Mouse (Mus musculus): ENCODE measurements around the gene Ear6. TPM values are rescaled to one million over a fixed set of nuclear protein-coding genes. Genes with fewer than 3 reads are reported as not detected.
"Not testable (repeated sequence)": the region's sequence is repeated elsewhere in the genome, so short reads cannot be mapped to it uniquely, and the experiment has no call there.

The Ear6 gene
- total RNA-seq (2021) = not detected
- long read RNA-seq, experiment 1 = 0 reads
- long read RNA-seq, experiment 2 = 0 reads

DNA sequence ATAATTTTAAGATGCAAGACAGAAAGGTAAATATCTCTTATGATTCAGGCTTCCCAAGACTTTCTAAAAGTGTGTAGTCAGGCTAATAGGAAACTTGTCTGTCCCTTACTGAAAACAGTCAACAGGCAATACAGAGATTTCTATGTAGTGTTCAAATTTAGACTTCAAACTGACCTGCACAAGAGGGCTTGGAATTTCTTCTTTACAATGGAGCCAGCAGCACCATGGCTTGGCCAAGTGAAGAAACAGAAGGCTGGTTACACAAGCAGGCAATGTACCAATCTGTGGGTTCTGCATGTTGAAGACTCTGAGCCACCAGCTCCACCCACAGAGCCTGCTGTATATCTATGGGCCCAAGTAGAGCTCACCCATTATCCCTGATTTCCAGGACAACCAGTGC, at the start of gene Ear6:
Gene Ear6, plus strand, starts transcription at position 301 of the 400 bp plus-strand sequence.
- intact Hi-C loops (cut with DNase I) = no loop called here
- DNase-seq = no peak

DNA sequence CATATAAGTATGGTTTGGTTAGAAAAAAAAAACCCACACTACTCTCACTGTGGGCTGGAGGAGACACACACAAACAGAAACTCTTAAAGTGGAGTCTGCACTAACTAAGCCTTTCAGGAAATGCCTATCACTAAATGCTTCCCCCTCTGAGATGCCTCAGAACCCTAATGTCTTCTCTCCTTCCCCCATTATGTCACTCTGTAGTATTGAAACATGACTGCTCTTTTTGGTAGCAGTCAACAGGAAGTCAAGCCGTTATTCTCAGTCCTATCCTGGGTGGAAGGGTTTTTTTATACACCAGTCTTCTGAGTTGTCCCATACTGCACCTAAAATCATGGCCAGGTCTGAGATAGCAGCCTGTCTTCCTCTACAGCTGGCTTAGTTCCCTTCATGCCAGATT, 26.9 kb upstream of the Ear6 start:
- intact Hi-C loops (cut with DNase I) = loop anchor here (10.0 kb wide), 1 partner anchor 52 kb away; the partner anchor contains the start of gene Ang4
- DNase-seq = no peak

DNA sequence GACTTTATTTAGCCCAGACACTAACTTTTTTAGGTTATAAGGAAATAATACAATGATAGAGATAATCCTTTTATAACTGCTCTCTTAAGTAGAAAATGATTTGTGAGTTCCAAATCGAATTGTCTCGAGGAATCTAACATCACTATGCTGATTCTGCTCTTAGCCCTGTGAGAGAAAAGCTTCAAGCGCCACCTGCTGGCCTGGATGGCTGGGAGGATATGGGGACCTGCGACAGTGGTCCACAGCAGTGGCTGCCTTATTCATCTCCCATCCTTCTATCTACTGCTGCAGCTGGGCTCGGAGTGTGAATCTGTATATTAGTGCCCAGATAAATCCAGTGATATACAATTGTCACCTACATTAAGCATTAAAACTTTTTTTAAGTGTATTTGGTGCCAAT, 25.7 kb upstream of the Ear6 start:
- intact Hi-C loops (cut with DNase I) = loop anchor here (10.0 kb wide), 1 partner anchor 53 kb away; the partner anchor contains the start of gene Ang4
- DNase-seq = not testable (repeated sequence)

DNA sequence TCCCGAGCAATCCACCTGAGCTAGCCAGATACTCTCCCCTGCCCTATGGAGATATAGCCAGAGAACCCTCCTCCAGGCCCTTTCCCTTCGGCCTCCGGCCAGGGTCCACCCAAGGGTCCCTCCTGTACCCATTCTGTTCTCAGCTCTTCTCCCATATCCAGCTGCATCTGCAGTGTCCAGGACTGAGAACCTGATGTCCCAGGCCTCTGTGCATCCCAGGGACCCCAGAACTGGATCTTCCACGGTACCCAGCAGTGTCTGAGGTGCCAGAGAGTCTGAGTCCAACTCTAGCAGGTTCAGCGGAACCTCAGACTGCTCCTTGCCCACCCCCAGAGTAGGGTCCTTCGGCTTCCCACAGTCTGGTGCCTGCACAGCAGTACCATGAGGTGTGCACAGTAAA, 24.3 kb upstream of the Ear6 start:
- no peak for DNase-seq
- intact Hi-C loops (cut with DNase I) = loop anchor here (10.0 kb wide), 1 partner anchor 54 kb away; the partner anchor contains the start of gene Ang4

DNA sequence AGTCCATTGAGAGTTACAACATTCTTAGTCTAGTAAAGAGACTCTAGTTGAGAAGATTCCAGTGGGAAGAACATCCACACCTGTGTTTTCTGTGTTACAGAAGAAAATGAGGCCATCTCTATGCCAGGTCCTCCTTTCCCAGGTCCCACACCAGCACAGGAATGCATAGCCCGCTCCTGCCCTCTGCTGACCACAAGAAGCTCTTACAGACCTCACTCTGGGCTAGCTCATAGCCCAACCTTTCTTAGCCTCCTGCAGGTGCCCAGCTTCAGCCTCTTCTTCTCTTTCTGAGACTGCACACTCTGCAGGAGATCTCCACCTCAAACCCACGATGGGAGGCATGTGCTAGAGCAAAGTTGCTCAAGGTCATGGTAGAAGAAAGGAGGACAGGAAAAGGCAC, 15.0 kb upstream of the Ear6 start:
- intact Hi-C loops (cut with DNase I); DNase-seq: not testable (repeated sequence)

DNA sequence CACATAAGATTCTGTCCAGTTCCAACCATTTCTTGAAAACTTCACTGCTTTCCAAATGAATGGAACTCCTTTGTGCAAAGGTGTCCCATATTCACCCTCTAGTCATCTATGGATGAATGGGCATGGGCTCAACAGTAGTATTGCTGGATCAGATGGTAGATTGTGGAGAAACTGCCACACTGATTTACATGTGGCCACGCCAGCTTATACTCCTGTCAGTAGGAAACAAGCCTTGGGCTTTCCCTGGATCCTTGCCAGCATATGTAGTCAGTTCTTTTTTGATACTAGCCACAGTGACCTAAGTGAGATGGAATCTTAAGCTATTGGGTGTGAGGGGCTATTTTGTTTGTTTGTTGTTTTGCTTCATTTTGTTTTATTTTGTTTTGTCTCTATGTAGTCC, 11.2 kb upstream of the Ear6 start:
- intact Hi-C loops (cut with DNase I) = no loop called here
- no peak for DNase-seq

DNA sequence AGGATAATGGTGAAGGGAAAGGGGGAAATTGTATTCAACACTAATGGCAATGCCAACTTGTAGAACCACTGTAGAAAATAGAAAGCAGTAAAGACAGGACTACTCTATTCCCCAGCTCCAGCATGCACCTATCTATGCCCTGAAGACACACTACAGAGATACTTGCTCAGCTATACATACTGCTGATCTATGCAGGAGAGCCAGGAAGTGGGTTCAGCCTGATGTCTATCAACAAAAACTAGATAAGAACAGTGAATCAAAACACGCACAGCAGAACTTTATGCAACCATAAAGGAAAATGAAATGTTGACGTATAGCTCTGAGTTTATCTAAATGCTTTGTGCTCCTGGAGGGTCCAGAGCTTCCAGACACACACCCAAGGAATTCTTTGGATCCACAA, 10.7 kb upstream of the Ear6 start:
- intact Hi-C loops (cut with DNase I) = no loop called here
- DNase-seq = no peak

DNA sequence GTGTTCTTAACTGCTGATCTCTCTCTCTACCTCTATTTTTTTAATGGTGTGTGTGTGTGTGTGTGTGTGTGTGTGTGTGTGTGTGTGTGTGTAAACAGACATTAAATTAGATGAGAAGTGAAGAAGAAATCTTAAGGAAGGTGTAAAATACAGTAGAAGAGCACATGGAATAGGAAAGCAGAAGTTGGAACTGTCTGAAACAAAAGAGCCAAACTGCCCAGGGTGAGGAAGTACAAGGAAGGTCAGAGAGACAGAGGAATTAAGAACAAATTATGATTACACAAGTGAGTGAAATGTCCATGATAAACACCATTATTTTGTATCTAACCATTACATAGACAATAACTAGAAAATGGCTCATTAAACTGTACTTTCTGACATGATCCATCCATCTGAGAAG, 9.6 kb upstream of the Ear6 start:
- intact Hi-C loops (cut with DNase I) = no loop called here
- DNase-seq = no peak

DNA sequence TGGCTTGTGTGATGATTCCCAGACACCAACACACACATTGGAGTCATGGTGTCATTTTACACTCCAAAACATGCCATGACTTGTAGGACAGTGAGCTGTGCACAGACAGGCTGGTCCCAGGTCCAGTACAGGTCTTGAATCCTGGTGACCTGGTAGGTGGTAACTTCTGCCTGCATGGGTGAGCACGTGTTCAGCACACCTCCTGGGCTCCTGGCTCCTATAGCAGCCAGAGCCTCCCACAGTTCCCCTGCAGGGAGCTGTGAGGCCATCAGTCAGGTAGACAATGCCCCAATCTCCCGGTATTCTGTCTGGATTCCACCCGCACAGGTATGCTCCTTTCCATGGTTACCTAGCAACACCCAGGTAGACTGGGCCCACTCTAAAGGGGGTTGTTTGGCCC, 6.9 kb upstream of the Ear6 start:
- no peak for DNase-seq
- intact Hi-C loops (cut with DNase I) = no loop called here

DNA sequence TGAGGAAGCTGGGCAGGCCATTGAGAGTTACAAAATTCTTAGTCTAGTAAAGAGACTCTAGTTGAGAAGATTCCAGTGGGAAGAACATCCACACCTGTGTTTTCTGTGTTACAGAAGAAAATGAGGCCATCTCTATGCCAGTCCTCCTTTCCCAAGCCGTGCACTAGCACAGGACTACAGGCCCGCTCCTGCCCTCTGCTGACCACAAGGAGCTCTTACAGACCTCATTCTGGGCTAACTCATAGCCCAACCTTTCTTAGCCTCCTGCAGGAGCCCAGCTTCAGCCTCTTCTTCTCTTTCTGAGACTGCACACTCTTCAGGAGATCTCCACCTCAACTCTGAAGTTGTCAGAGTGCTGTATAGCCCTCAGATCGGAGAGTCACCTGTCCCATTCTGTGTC, 2.5 kb upstream of the Ear6 start:
- DNase-seq; intact Hi-C loops (cut with DNase I): not testable (repeated sequence)

DNA sequence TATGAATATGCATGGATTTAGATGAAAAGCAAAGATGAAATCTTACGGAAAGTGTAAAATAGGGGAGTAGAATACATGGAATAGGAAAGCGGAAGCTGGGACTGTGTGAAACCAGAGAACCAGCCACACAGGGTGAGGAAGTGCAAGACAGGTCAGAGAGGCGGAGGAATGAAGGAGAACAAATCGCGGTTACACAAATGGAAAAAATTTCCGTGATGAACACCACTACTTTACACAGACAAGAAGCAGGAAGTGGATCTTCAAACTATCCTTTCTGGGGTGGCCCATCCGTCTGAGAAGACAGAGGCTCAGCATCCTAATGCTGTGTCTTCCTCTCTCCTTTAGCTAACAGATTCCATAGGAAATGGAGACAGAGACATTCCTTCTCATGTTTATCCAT, 1.8 kb downstream of the Ear6 start:
- DNase-seq; intact Hi-C loops (cut with DNase I): not testable (repeated sequence)

DNA sequence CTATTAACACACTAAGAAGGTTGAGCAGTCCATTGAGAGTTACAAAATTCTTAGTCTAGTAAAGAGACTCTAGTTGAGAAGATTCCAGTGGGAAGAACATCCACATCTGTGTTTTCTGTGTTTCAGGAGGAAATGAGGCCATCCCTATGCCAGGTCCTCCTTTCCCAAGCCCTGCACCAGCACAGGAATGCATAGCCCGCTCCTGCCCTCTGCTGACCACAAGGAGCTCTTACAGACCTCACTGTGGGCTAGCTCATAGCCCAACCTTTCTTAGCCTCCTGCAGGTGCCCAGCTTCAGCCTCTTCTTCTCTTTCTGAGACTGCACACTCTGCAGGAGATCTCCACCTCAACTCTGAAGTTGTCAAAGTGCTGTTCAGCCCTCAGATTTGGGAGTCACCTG, 10.1 kb downstream of the Ear6 start:
- intact Hi-C loops (cut with DNase I) = not testable (repeated sequence)

DNA sequence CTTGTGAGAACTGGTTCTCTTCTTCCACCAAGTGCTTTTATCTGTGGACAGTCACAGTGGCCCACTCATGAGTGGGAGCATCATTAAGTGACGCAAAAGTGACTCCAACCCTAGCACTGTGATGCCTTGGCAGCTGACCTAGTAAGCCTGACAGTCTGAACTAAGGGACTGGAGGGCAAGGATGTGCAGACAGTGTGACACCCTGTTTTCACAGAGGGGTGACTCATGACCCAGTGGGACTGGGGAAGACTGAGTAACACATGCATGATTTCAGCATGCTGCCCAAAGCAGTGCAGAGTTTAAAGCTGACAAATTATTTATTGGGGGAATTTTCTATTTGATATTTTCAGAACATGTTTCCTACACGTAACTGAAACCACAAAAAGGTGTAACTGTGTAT, 17.3 kb downstream of the Ear6 start:
- intact Hi-C loops (cut with DNase I) = loop anchor here (10.0 kb wide), 1 partner anchor 96 kb away; the partner anchor contains the start of gene Ang4
- no peak for DNase-seq

More for the DNA sequence above, 10.1 kb downstream of the Ear6 start:
- DNase-seq = not testable (repeated sequence)

DNA sequence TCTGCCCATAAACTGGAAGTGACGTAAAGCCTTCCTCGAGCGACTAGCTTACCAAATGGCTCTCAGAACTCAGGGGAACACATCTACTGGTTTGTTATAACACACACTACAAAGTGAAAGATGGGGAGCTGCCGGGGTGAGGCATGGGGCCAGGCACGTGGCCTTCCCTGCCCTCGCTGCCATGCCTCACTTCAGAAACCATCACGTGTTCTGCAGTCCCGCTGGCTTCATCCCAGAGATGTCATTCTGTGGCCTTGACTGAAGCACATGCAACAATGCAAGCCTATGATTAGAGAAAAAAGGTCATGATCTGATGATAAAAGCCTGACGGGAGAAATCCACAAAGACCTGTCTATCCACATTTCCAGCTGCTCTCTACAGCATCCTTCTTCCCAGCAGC, 18.2 kb downstream of the Ear6 start:
- intact Hi-C loops (cut with DNase I) = loop anchor here (10.0 kb wide), 1 partner anchor 97 kb away; the partner anchor contains the start of gene Ang4
- DNase-seq = no peak

DNA sequence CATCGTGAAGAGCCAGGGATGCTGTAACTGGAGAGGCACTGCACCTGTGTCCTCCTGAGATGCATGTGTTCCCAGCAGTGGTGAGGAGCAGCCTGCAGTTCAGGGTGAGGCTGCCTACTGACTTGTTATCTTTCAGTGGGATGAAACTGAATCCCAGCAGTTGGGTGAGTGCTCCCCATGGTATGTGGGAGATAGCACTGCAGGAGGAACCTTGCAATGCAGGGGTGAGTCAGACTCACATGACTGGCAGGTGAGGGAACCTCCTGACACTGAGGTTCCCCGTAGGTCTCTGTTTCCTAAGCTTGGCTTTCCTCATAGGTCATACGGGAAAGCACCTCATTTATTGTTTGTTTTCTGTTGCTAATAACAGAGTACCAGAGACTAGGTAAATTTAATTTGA, 24.0 kb downstream of the Ear6 start:
- no peak for DNase-seq
- intact Hi-C loops (cut with DNase I) = loop anchor here (10.0 kb wide), 1 partner anchor 103 kb away; the partner anchor contains the start of gene Ang4

DNA sequence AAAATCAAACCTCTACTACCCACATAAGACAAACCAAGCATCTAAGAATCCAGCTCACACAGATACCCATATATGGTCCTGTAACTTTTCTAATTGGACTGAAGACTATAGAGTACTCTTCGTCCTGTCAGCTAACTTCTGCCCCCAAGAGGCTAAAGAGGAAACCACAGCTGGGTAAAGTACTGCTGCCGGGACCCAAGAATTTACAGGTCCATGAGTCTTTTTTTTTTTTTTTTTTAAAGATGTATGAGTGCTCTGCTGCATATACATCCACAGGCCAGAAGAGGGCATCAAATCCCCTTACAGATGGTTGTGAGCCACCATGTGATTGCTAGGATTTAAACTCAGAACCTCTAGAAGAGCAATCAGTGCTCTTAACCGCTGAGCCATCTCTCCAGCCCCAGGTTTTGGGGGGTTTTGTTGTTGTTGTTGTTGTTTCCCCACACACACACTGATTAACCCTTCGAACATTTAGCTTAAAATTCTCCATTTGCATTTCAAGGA, 30.1 kb downstream of the Ear6 start:
- intact Hi-C loops (cut with DNase I) = loop anchor here (10.0 kb wide), 1 partner anchor 431 kb away; no protein-coding TSS in a partner anchor
- peak in 1 of 2 experiments; percentile 46 for DNase-seq

DNA sequence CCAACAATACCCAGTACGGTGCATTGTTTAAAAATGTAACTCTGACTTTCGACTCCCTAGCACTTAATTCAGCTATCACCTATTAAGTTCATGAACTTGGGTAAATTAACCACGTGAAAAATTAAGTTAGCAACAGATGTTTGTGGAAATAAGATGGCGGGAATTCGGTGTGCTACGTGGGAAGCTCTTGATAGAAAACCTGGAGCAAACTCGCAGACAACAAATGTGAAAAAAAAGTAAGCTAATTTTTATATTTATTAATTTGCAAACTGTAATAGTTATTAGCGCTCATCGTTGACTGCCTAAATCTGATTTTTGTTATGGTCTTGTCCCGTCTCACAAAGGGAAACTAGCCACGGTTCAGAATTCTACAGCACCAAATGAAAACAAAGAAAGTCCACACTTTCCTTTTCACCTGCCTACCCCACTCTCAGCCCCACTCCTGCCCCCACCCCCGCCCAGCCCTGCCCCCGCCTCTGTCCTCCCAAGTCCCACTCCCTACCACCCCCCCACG, 30.6 kb downstream of the Ear6 start:
- DNase-seq = no peak
- intact Hi-C loops (cut with DNase I) = loop anchor here (10.0 kb wide), 1 partner anchor 431 kb away; no protein-coding TSS in a partner anchor

DNA sequence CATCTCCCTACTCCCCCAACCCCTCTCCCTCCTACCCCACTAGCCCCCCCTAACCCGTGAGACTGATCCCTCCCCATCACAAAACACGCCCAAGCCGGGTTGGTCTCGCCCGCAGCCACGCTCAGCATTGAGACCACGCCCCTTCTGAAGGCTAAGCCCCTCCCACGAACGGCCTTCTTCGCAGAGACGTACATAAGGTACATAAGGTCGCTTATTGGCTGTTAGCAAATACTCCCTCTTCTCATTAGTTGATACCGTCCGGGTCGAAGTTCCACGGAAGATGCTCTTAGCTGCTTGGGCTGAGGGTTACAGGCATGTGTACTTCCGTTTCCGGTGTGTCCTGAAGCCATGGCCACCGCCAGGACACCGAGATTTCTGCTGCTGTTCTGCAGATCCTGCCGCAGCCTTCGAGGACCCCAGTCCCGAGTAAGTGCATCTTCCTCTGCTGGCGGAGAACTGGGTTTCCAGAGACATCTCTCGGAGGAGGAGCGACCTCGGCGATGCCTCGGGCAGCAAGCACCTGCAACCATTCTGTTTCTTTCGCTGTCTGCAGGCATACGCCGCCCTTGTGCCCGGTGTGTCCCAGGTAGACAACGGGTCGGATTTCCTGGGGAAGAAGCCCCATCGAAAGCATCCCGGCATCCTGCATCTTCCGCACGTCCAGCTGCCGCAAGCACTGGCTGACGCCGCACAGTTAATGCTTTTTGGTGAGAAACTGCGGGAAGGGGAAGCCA, 31.3 kb downstream of the Ear6 start, which contains the start of gene Mettl17:
Gene Mettl17, plus strand, starts transcription at position 245 of the 734 bp plus-strand sequence.
- peak; percentile 85 to 94 for DNase-seq
- intact Hi-C loops (cut with DNase I) = loop anchor here (10.0 kb wide), 1 partner anchor 430 kb away; no protein-coding TSS in a partner anchor

DNA sequence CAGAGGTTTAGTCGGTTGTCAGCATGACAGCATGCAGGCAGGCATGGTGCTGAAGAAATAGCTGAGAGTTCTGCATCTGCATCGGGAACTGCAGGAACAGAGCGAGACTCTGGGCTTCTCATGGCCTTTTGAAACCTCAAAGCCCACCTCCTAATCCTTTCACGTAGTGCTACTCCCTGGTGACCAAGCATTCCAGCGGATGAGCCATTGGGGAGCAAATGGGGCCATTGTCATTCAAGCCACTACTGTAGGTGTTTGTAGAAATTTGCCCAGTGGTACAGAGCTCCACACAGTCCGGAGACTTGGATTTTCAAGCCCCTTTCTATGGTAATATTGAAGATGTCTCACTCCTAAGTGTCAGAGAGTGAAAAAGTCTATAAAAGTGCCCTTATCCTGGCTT, 32.6 kb downstream of the Ear6 start:
- DNase-seq = no peak
- intact Hi-C loops (cut with DNase I) = loop anchor here (10.0 kb wide), 1 partner anchor 429 kb away; no protein-coding TSS in a partner anchor

DNA sequence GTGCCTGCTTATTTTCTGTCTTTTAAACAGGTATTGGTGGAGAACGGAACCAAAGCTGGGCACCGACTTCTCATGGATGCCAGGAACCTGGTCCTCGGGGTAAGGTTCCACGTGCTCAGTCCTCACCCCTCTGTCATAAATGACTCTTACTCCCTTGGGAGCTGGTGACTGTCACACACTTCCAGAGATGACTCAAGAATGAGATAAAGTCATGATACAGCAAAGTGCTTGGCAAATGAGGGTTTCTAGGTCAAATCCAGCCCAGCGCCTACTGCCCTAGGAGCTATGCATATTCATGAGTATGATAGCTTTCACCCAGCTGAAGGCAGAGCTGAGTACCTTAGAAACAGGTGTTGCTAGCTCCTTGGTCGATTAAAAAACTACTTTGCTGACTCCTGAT, 36.3 kb downstream of the Ear6 start:
- intact Hi-C loops (cut with DNase I) = loop anchor here (10.0 kb wide), 1 partner anchor 425 kb away; no protein-coding TSS in a partner anchor
- DNase-seq = no peak
